Mouse (Mus musculus) B cell, adult 67 days (primary cell): ENCODE measurements around the gene Lrriq3. TPM values are rescaled to one million over a fixed set of nuclear protein-coding genes. Genes with fewer than 3 reads are reported as not detected.

Source experiments
- total RNA-seq, 2 experiments: library from RNA; stranded (reverse); gene quantifications; 4 replicates each; pipeline ENCODE4 v1.2.4; 2023

Gene Lrriq3
- not detected for total RNA-seq

DNA sequence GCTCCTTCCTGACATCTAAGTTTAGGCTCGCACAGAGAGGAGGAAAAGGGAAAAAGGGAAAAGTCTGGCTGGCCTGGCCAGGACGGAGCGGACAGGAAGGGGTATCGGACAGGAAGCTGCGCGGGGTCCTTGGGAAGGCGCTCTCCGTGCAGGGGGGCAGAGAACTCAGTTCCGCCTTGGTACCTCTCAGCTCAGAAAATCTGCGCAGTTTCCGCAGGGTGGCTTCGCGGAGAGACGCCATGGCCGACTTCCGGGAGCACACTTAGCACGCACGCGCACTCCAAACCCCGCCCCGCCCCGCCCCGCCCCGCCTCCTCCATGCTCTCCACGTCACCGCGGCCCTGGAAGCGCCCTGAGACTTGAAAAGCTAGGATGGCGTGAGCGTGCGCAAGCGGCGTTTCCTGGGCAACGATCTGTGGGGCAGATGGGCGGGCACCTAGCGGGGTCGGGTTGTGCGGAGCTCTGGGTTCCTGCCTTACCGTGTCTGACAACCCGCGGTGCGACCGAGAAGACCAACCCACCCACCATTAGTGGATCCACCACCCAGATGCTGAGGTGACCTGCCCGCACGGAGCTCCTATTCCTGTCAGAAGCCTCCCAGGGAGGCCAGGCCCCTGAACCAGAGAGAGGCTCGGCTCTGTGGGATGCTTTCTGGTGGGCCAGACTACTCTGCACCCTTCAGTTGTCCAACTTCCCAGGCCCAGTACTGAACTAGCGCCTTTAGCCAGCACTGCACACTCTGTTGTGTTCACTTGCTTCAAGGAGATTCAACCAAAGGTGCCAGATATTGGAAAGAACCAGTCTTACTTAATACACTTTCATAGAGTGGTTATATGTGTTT lies at the start of gene Lrriq3, which contains the start of gene Fpgt:
Gene Lrriq3, plus strand, starts transcription at position 319 of the 841 bp plus-strand sequence.
Gene Fpgt, minus strand, starts transcription at position 288 of the 841 bp plus-strand sequence.

DNA sequence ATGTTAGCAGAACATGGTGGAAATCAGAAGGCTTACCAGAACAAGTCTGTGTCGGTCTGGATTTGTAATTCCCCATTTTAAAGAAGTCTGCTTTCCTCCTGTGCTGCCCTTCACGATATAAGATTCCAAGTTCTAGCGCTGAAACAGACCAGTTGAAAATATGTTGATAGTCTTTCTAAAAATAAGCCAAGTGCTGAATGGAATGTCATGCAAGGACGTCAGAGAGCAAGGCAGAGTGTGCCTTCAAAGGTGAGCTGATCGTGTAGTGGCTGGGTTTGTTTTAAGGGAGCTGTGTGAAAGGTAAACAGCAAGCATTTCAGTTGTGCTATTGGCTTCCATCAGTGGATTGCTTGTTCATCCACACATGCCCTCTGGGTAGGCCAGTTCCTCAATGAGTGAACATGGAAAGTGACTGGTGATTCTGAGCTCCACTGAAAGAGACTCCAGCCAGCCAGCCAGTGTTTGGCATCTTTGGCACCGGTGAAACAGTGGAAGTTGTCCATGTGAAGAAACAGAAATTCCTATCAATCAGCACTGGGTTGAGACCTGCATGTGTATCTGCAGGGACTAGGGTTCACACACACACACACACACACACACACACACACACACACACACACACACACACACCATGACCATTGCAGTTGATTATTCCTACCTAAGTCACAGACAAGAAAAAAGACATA lies 37.9 kb upstream of the Lrriq3 start, which contains the start of gene Tnni3k:
Gene Tnni3k, minus strand, starts transcription at position 177 of the 686 bp plus-strand sequence.

Other genes starting within 250 kb of the Lrriq3 start
- not detected for gene Tnni3k, start 38.0 kb upstream of the Lrriq3 start, total RNA-seq
- gene Fpgt, start within 50 bp of the Lrriq3 start, total RNA-seq, result 10 to 100 TPM; 16.8 to 20.8 TPM